Mouse (Mus musculus) thymus, adult 18-20 months (tissue): ENCODE measurements around the gene Otx1.

ENCODE experiments used
- DNase-seq, 2 experiments: peaks; one replicate each; pipeline ENCODE4 v3.0.0; 2022; ENCODE audit warnings: mixed read lengths in 2 of 2

Otx1 gene

GRCm38 (mm10) chr11:22002783-22003340 is at the start of gene Otx1:
Gene Otx1 (minus strand): TSS chr11:22002897.
- no peak for DNase-seq

- no peak for DNase-seq
These were observed 48.2 kb upstream of the Otx1 start for GRCm38 (mm10) chr11:22050864-22051263.

DNA sequence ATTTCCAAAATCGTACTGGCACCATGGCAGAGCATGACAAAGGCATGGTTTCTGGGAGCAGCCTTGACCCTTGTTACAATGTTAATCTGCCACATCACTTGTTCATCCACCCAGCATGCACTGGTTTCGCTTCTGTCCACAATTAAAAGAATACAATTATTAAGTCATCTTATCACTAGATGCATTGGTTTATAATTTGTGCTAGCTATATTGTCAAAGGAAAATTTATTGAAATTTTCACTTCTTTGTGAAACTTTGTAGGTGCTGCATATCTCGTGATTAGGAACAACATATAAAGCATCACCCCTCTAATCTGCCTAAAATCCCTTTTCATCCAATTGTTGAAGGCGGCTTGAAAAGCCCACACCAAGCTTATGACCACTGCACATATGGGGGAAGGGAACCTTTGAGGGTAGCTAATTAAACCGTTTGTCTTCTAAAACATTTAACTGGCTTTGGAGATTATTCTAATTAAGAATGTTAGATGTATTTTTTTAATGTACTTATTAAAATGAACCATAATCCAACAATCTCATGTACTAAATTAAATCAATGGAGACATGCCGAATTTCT is 37.2 kb upstream of the Otx1 start:
- DNase-seq = no peak

GRCm38 (mm10) chr11:22034564-22035105 is 31.9 kb upstream of the Otx1 start:
- DNase-seq = no peak

DNA sequence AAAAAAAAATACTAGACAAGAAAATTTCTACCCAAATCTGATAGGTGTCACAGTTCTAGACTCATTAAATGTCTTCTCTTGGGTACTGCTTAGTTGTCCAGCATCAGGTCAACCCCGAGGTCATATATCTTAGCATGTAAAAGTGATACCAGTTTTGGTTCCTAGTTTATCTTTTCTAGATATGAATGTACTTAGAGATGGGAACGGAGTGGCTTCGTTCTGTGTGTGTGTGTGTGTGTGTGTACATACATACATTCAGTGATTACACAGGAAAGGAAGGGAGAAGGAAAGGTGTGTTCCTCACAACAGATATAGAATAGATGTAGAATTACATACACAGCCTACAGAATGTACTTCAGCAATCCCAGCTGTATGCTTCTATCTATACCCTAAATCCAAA is 30.9 kb upstream of the Otx1 start:
- DNase-seq = no peak

- no peak for DNase-seq
These were observed 17.9 kb upstream of the Otx1 start for GRCm38 (mm10) chr11:22020602-22021001.

- DNase-seq = no peak
These were observed 14.7 kb upstream of the Otx1 start for GRCm38 (mm10) chr11:22017444-22017843.

DNA sequence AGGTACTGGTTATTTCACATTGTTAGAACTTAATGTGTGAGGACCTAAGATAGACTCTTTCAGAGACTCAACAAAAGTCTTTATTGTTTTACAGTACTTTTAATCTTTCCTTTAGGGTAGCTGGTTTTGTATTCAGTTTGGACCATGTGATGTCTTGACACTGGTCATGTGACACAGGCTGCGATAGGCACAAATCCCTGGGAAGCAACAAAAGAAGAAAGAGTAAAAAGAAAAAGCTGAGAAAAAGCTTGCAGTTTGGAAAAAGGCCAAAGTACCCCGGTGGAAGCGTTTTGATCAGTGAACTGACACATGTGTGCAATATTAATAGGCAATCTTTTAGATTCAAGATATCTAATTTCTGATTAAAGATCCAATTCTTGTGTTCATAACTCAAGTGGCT is 13.6 kb upstream of the Otx1 start:
- no peak for DNase-seq

DNA sequence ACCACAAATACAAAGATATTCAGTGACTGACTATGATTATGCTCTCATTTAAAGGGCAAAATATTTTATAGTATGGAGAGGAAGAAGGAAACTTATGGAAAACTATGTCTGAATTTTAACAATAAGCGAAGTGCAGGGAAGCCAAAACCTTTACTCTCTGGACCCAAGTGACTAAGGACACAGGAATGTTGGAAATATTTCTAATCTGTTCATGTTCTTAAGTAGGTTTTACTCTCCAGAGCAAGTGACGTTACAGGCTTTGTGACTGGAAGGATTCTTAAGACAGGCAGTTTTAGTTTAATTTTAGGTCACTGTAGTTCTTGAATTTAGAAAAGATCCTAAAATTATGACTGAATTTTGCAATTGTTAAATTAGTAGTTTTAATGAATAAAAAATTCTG is 6.1 kb upstream of the Otx1 start:
- DNase-seq = no peak

GRCm38 (mm10) chr11:22008129-22008596 is 5.5 kb upstream of the Otx1 start:
- no peak for DNase-seq

- no peak for DNase-seq
These were observed 5.0 kb upstream of the Otx1 start for GRCm38 (mm10) chr11:22007781-22008110.

GRCm38 (mm10) chr11:22007088-22007780 is 4.5 kb upstream of the Otx1 start:
- no peak for DNase-seq

DNA sequence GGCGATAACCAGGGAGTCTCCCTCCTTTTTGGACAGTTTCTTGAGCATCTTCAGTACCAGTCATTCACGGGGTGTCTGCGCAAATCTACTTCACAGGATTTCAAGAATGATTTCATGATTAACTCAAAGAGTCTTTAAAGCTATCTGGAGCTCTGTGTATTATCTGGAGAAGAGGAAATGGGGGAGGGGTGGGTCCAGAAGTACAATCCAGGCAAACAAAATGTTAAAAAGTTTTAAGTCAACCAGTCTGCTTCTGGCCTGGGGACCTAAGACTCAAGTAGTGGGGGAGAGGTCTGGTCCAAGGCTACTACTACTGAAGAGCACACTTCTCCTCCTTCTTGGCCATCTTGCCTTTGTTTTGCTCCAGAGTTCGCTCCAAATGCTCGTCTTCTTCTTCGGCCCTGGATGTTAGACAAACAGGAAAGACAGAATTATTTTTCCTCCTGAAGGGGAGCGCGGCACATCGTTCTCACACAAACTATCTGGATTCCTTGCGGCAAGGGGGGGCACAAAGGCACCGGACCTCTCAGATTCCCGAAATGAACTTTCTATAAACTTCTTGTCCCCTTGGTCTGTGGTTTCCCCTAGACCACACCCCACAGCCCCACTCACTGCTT is 3.9 kb upstream of the Otx1 start:
- no peak for DNase-seq

- no peak for DNase-seq
These were observed 2.7 kb upstream of the Otx1 start for GRCm38 (mm10) chr11:22005281-22005870.

DNA sequence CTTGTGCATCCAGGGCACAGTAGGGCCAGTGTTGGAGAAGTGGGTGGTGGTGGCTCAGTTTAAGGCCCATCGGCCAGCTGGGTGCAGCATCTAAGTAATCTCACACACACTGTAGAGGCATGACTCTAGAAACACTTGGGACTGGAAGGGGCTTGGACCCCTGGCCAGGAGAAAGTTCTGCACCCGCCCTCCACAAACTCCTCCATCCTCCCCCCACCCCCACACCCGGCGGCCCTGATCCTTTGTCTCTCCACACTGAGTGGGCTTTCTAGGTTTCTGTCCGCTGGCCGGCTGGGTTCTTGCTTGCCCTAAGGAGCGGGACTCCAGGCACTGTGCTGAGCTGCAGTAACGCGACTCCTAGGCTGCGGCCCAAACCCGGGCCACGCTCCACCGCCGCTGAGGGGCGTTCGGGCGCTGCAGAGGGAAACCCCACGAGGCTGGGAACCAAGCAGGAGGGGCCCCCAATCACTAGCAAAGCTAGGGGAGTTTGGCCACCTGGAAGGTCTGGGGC is 1.7 kb upstream of the Otx1 start:
- no peak for DNase-seq

GRCm38 (mm10) chr11:22003341-22003981 is 764 bp upstream of the Otx1 start:
- no peak for DNase-seq

DNA sequence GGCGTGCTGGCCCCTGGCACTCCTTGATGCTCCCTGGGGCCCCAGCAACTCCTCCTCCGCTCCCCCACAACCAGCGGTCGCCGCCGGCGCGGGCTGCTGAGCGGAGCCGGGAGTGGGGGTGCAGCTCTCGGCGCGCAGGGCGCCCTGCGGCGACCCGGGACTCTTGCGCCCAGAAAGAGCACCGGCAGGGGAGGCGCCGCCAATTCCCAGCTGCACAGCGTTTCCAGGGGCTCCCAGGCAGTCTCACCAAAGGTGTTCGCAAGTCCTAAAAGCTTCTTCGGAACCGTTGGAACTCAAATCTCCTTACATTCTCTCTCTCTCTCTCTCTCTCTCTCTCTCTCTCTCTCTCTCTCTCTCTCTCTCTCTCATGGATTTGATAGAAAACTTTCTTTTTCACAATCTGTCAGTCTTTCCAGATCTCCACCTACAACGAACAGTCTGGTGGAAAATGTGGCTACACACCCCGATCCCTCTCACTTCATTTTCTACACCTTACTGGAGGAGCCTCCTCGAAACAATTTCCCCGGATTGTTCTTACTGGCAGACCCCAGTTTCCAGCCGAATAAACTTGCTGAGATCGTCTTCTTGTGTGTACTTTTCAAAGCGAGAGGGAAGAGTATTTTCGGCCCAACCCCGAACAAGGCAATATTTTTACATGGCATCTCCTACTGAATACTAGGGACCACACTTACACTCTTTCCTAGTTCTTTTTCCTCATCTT is 475 bp downstream of the Otx1 start:
- no peak for DNase-seq

DNA sequence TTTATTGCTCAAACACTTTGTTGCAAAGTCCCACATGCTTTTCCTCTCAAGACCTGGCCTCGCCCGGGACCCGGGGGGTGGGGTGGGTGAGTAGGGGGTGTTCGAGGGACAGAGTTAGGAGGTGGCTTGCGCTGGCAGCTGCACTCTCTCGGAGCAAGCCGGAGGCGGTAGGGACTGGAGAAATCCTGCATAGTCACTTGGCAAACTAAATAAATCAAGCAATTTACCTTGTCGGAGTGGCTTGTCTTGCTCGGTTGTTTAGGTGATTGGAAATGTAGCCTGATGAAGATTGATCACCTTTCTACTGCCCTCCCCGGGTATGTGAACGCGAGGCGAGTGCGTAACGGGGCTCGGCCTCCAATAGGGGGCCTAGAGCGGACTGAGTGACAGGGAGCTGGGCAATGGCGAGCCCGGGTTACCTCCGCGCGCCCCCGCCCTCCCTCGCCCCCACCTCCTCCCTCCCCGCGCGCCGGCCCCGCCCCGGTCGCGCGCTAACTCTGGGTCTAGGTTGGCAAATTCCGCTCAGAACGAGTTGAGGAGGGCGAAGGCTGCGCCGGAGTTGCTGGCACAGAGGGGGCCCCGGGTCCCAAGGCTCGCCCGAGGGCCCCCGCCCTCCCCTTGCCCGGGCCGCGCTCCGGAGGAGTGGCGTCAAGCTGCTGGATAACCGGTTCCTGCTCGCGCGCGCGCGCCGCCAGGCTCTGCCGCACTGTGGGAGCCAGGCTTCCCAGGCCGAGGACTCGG is 1.2 kb downstream of the Otx1 start:
- DNase-seq = no peak

GRCm38 (mm10) chr11:22000316-22001076 is 2.2 kb downstream of the Otx1 start:
- DNase-seq = no peak
